Mouse (Mus musculus): ENCODE measurements around the gene Nup133.

Nup133 gene

GRCm38 (mm10) chr8:123953686-123954085 is 4.6 kb upstream of the Nup133 start:
- no peak for DNase-seq (ENCODE audit: low spot score in 2 of 2)

DNA sequence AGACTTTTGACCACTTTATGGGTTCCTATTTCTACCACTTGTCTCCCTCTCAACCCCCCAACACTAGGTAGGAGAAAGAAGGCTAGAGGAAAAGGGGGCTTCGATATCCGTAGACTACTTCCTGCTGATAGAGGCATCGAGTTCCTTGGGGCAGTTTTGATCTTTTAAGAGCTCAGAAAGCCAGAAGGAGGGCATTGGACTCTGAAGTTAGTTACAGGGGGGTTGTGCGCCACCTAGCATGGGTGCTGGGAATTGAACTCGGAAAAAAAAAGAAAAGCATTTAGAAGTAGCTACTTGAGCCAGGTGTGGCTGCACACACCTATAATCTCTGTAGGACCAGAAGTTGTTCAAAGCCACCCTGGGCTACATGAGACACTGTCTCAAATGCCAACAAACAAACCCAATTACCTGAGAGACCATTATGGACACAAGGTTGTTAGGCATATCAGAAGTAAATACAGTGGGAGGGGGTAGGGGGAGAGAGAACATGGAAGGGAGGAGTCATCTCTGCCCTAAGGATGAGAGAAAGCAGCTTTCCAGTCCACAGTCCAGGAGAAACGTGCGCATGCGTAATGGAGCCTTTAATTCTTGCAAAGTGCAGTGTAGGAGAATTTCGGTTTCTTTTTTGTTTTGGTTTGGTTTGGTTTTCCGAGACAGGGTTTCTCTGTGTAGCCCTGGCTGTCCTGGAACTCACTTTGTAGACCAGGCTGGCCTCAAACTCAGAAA is 1.2 kb upstream of the Nup133 start:
- no peak for DNase-seq (ENCODE audit: low spot score in 2 of 2)

DNA sequence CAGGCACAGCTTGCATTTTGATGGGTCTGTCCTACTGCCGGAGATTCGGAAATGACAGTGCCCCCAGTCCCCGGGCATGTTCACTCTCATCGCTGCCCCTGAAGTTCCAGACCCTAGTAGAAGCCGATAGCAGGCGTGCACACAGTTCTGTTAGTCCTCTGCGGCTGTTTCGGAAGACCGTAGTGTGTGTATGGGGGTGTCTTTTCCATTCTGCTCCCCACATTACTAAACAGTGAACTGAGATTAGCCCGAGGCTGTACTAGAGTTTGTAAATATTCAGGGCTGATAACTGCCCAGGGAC is 571 bp upstream of the Nup133 start:
- DNase-seq (ENCODE audit: low spot score in 2 of 2), result no peak

GRCm38 (mm10) chr8:123929026-123929425 is 20.0 kb downstream of the Nup133 start:
- no peak for DNase-seq (ENCODE audit: low spot score in 2 of 2)

DNA sequence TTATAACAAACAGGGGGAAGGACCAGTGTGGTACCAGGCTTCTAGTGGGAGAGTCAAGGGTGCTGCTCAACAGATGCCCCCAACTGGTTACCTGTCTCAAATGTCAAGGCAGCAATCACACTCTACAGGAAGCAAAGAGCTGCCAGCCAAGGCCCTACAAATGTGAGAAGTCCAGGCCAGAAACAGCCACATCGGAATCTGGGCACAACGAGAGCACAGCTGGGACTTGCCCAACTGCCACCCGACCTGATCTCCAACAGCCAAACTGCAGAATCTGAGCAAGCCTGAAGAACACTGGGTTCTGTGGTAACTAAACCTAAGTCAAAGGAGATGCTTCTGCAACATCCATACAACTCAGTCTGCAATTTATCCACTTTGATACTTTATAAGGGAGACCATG is 23.4 kb downstream of the Nup133 start:
- DNase-seq (ENCODE audit: low spot score in 2 of 2), result no peak

DNA sequence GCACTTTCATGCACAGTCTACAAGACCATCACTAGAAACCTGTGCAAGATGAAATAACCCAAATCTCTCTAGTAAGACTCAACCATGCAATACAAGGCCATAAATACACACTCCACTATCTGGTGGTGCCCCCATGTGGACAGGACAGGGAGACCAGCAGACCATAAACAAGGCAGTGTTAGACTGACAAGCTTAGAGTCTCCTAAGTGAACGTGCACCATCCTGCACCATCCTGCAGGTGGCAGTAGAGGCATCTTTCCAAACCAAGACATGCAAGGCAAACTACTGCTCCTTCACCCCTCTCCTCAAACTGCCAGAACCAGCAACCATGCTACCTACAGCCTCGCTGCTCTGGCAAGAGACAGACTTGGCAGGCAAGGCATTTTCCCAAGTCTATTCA is 24.3 kb downstream of the Nup133 start:
- peak; percentile 72 to 80 for DNase-seq (ENCODE audit: low spot score in 2 of 2)

GRCm38 (mm10) chr8:123914635-123915034 is 34.4 kb downstream of the Nup133 start:
- DNase-seq (ENCODE audit: low spot score in 2 of 2), result no peak

DNA sequence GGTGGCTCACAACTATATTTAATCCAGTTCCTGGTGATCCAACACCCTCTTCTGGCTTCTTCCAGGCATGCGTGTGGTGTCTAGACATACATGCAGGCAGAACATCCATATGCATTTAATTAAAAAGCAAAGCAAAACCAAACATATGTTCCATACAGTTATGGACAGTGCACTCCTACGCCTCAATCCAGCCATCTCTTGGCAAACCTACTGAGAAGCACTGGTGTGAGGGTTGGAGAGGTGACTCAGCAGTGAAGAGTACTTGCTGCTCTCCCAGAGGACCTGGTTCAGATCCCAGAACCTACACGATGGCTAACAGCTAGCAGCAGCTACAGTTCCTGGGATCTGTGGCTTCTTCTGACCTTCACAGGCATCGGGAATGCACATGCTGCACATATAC is 36.8 kb downstream of the Nup133 start:
- no peak for DNase-seq (ENCODE audit: low spot score in 2 of 2)

- DNase-seq (ENCODE audit: low spot score in 2 of 2), result no peak
Measured at GRCm38 (mm10) chr8:123907604-123908003, 41.5 kb downstream of the Nup133 start.

DNA sequence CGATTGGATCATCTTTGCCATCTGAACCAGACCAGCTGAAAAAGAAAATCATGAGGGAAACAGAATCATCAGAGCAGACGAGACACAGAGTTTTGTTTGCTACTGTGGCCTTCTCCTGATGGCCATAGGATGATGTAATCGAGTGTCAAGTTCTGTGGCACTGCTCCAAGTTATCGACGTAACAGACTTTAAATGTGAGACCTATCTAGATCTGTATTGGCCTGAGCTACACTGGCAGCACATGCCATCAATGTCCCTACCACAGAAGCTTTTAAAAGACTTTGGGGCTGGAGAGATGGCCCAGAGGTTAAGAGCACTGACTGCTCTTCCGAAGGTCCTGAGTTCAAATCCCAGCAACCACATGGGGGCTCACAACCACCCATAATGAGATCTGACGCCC is 46.4 kb downstream of the Nup133 start:
- DNase-seq (ENCODE audit: low spot score in 2 of 2), result no peak

DNA sequence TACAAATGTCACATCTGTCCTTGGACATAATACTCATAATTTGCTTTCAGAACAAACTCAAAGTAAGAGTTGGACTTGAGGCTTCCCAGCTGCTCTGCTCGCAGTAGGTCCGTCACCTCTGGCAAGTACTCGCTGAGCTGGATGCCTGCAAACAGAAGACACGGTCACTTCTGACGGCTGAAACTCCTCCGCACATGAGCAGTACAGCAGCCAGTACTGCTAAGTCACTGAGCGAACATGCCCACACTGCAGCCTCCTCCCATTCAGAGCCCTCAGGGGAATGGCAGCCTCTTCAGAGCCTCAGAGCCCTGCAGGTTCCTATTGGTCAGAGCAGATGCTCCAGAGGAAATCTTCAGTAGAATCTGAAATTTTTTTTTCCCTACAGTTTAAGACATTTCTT is 49.7 kb downstream of the Nup133 start:
- DNase-seq (ENCODE audit: low spot score in 2 of 2), result no peak

- DNase-seq (ENCODE audit: low spot score in 2 of 2), result no peak
Measured at GRCm38 (mm10) chr8:123898576-123898975, 50.5 kb downstream of the Nup133 start.

GRCm38 (mm10) chr8:123896774-123897173 is 52.3 kb downstream of the Nup133 start:
- DNase-seq (ENCODE audit: low spot score in 2 of 2), result no peak

DNA sequence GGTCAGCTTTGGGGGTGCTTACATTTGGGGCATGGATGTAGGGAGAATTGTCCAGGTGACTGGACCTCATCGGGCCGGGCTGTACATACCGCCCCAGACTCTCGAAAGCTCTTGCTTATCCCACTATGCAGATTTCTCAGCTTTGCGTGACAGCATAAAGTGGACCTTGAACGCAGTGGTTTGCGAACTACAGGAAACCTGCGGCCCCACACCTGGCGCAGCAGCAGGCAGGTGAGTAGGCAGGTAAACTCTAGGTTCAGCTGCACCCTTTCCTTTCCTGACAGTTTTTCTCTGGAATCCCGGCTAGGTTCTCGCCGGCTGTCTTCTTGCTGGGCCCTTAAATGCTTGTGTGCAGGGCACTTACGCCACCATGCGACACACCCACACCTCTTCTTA is 52.7 kb downstream of the Nup133 start:
- no peak for DNase-seq (ENCODE audit: low spot score in 2 of 2)

DNA sequence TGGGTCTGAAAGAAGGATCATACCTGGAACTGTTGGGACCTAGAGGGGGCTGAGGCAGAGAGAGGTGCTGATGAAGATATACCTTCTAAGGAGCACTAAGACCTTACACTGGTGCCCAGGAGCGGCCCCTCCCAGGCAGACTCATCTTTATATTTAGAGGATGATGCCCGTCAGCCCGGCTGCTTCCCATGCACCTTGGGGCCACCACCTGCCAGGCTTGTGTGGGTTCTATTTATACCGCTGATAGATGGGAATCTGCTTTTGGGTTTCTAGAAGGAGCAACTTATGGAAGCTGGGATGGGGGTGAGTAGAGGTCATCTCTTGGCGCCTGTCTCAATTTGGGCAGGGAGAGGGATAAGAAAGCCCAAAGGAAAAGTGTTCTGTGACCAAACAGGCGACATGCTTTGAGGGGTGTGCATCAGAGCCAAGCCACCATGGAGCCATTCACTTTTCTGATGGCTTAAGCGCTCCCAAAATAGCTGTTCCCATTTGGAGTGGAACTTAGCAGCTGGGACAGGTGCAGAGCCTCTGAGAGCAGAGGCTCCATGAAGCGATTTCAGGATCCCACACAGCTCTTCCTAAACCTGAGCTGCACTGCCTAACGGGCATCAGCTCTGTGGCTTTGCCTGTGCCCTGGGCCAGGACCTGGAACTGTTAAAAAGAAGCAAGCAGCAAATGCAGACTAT is 53.2 kb downstream of the Nup133 start:
- DNase-seq (ENCODE audit: low spot score in 2 of 2), result no peak

DNA sequence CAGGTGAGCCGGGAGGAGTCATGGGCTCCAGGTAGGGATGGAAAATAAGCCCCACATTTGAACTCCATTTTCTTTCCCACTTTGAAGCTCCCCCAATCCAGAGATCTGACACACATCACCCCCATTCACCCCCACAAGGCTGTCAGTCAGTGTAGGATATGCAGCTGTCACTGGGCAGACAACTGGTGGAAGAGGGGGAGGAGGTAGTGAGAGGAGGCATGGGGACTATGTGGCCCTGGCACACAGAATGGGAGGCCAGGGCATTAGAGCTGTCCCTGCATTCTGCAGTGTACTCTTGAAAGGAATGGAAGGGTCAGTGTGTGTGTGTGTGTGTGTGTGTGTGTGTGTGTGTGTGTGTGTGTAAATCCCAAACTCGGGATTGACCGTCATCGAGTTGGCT is 53.8 kb downstream of the Nup133 start:
- no peak for DNase-seq (ENCODE audit: low spot score in 2 of 2)

GRCm38 (mm10) chr8:123894502-123895097 is 54.5 kb downstream of the Nup133 start, which contains the start of gene Acta1:
Gene Acta1 (minus strand): TSS chr8:123894751.
- DNase-seq (ENCODE audit: low spot score in 2 of 2), result no peak

DNA sequence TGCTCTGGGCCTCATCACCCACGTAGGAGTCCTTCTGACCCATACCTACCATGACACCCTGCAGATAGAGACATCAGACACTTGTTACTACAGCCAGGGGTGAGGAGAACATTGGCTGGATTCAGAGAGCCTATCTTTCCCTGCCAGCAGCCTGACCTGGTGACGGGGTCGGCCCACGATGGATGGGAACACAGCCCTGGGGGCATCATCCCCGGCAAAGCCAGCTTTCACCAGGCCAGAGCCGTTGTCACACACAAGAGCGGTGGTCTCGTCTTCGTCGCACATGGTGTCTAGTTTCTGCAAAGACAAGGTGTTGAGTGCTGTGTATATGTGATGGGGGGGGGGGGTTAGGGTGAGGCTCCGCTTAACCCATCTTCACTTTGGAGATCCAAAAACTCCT is 55.7 kb downstream of the Nup133 start:
- DNase-seq (ENCODE audit: low spot score in 2 of 2), result no peak

- no peak for DNase-seq (ENCODE audit: low spot score in 2 of 2)
Measured at GRCm38 (mm10) chr8:123892586-123893155, 56.4 kb downstream of the Nup133 start.

DNA sequence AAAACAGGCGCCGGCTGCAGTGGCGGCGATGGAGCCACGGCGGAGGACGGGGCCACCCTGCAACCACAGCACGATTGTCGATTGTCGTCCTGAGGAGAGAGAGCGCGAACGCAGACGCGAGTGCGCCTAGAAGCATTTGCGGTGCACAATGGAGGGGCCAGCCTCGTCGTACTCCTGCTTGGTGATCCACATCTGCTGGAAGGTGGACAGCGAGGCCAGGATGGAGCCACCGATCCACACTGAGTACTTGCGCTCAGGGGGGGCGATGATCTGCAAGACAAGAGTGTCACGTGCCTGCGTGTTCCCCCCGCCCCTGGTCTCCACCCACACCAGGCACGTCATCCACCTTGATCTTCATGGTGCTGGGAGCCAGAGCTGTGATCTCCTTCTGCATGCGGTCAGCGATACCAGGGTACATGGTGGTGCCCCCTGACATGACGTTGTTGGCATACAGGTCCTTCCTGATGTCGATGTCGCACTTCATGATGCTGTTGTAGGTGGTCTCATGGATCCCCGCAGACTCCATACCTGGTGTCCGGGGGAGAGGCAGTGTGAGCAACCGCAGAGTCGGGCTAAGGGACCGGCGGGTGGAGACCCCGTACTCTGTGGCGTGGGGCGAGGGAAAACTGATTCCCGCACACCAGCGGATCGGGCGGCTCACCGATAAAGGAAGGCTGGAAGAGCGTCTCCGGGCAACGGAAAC is 57.0 kb downstream of the Nup133 start:
- no peak for DNase-seq (ENCODE audit: low spot score in 2 of 2)

GRCm38 (mm10) chr8:123891271-123891670 is 57.8 kb downstream of the Nup133 start:
- peak in 1 of 2 experiments; percentile 37 for DNase-seq (ENCODE audit: low spot score in 2 of 2)

- DNase-seq (ENCODE audit: low spot score in 2 of 2), result no peak
Measured at GRCm38 (mm10) chr8:123889797-123890196, 59.3 kb downstream of the Nup133 start.

Measured in urinary bladder, postnatal 4 days (tissue).